Mouse (Mus musculus): ENCODE results near the gene Ptma. TPM values are rescaled to one million over a fixed set of nuclear protein-coding genes. Genes with fewer than 3 reads are reported as not detected.

Gene Ptma
- polyA plus RNA-seq, 1 experiment from 2014 or later, result 1,639 TPM

GRCm38 (mm10) chr1:86487295-86487907 lies 39.1 kb upstream of the Ptma start:
- Histone ChIP-seq H3K4me2 (peak overlapping the region; percentile 86), H3K4me3 (peak overlapping the region; percentile 77), H3K9ac (peak overlapping the region; percentile 88), H3K9me3 (replicated peaks) (no peaks in the 10 kb centered on the region), H3K36me3 (no peaks in the 10 kb centered on the region), H3K27ac (peak overlapping the region; percentile 96), H3K27me3 (replicated peaks) (no peaks in the 10 kb centered on the region), H3K4me1 (peaks cover 47% of the 10 kb centered on the region)
- under 1% methylated on average over 67 of the region's 74 CpGs for whole genome bisulfite sequencing (ENCODE audit: insufficient replicate concordance)
- peak; percentile 93 for ATAC-seq

GRCm38 (mm10) chr1:86487908-86488314 lies 38.6 kb upstream of the Ptma start:
- Histone ChIP-seq H3K9ac (peak overlapping the region; percentile 88), H3K4me1 (peaks cover 48% of the 10 kb centered on the region), H3K4me3 (peak overlapping the region; percentile 77), H3K9me3 (replicated peaks) (no peaks in the 10 kb centered on the region), H3K27ac (peak overlapping the region; percentile 96), H3K27me3 (replicated peaks) (no peaks in the 10 kb centered on the region), H3K36me3 (no peaks in the 10 kb centered on the region), H3K4me2 (peak overlapping the region; percentile 86)
- peak; percentile 25 for ATAC-seq
- WGBS (ENCODE audit: insufficient replicate concordance), result 3% methylated on average over 20 of the region's 20 CpGs

- Histone ChIP-seq H3K4me3 (peak overlapping the region; percentile 77), H3K36me3 (no peaks in the 10 kb centered on the region), H3K4me1 (peaks cover 50% of the 10 kb centered on the region), H3K27me3 (replicated peaks) (no peaks in the 10 kb centered on the region), H3K9ac (peak overlapping the region; percentile 88), H3K27ac (peak overlapping the region; percentile 96), H3K9me3 (replicated peaks) (no peaks in the 10 kb centered on the region), H3K4me2 (peak overlapping the region; percentile 86)
- no peak for ATAC-seq
- WGBS (ENCODE audit: insufficient replicate concordance), result 48% methylated on average over 7 of the region's 7 CpGs
Measured at GRCm38 (mm10) chr1:86488326-86488725, 38.2 kb upstream of the Ptma start.

GRCm38 (mm10) chr1:86488774-86489173 lies 37.8 kb upstream of the Ptma start:
- no peak for ATAC-seq
- Histone ChIP-seq H3K4me1 (peaks cover 50% of the 10 kb centered on the region), H3K4me2 (peak overlapping the region; percentile 86), H3K9ac (peak overlapping the region; percentile 88), H3K4me3 (peak overlapping the region; percentile 77), H3K9me3 (replicated peaks) (no peaks in the 10 kb centered on the region), H3K36me3 (no peaks in the 10 kb centered on the region), H3K27ac (peak overlapping the region; percentile 96), H3K27me3 (replicated peaks) (no peaks in the 10 kb centered on the region)
- WGBS (ENCODE audit: insufficient replicate concordance), result 90% methylated on average over 4 of the region's 4 CpGs

GRCm38 (mm10) chr1:86489901-86490300 lies 36.6 kb upstream of the Ptma start:
- H3K4me1 ChIP-seq, result peaks cover 50% of the 10 kb centered on the region
- no peak overlapping the region for H3K9ac ChIP-seq

GRCm38 (mm10) chr1:86490697-86491096 lies 35.8 kb upstream of the Ptma start:
- 68% methylated on average over 3 of the region's 3 CpGs for WGBS (ENCODE audit: insufficient replicate concordance)
- H3K9me3 ChIP-seq (replicated peaks), result no peaks in the 10 kb centered on the region
- peak overlapping the region; percentile 12; the same call in 1 of the 2 replicates for H3K27ac ChIP-seq
- no peak overlapping the region for H3K9ac ChIP-seq
- peaks cover 50% of the 10 kb centered on the region for H3K4me1 ChIP-seq
- no peak overlapping the region for H3K4me3 ChIP-seq
- H3K4me2 ChIP-seq, result no peak overlapping the region
- H3K27me3 ChIP-seq (replicated peaks), result no peaks in the 10 kb centered on the region
- no peak for ATAC-seq
- H3K36me3 ChIP-seq, result no peaks in the 10 kb centered on the region

More at GRCm38 (mm10) chr1:86489901-86490300, 36.6 kb upstream of the Ptma start:
- ATAC-seq, result no peak
- Histone ChIP-seq H3K36me3 (no peaks in the 10 kb centered on the region), H3K4me3 (no peak overlapping the region), H3K9me3 (replicated peaks) (no peaks in the 10 kb centered on the region), H3K27me3 (replicated peaks) (no peaks in the 10 kb centered on the region), H3K27ac (0 out of 2 replicates have a peak overlapping the region, but pooled peaks have one; percentile 51), H3K4me2 (no peak overlapping the region)
- WGBS (ENCODE audit: insufficient replicate concordance), result 87% methylated on average over 4 of the region's 4 CpGs

- peak overlapping the region; percentile 60 for H3K9ac ChIP-seq
- WGBS (ENCODE audit: insufficient replicate concordance), result 68% methylated on average over 7 of the region's 7 CpGs
Measured at GRCm38 (mm10) chr1:86491533-86492094, 34.9 kb upstream of the Ptma start.

GRCm38 (mm10) chr1:86492095-86493070 lies 34.1 kb upstream of the Ptma start:
- Histone ChIP-seq H3K9me3 (replicated peaks) (no peaks in the 10 kb centered on the region), H3K27me3 (replicated peaks) (no peaks in the 10 kb centered on the region), H3K9ac (peak overlapping the region; percentile 60), H3K4me2 (peak overlapping the region; percentile 22), H3K36me3 (no peaks in the 10 kb centered on the region), H3K27ac (peak overlapping the region; percentile 76), H3K4me3 (no peak overlapping the region), H3K4me1 (peaks cover 48% of the 10 kb centered on the region)
- ATAC-seq, result no peak
- 50% methylated on average over 9 of the region's 9 CpGs for WGBS (ENCODE audit: insufficient replicate concordance)

More at GRCm38 (mm10) chr1:86491533-86492094, 34.9 kb upstream of the Ptma start:
- Histone ChIP-seq H3K4me3 (no peak overlapping the region), H3K4me2 (peak overlapping the region; percentile 22), H3K4me1 (peaks cover 48% of the 10 kb centered on the region), H3K9me3 (replicated peaks) (no peaks in the 10 kb centered on the region), H3K27me3 (replicated peaks) (no peaks in the 10 kb centered on the region), H3K36me3 (no peaks in the 10 kb centered on the region), H3K27ac (peak overlapping the region; percentile 76)
- no peak for ATAC-seq

- H3K27ac ChIP-seq, result no peak overlapping the region
- H3K9ac ChIP-seq, result no peak overlapping the region
- WGBS (ENCODE audit: insufficient replicate concordance), result 80% methylated on average over 3 of the region's 3 CpGs
- H3K4me1 ChIP-seq, result peaks cover 54% of the 10 kb centered on the region
- H3K4me2 ChIP-seq, result no peak overlapping the region
- H3K36me3 ChIP-seq, result no peaks in the 10 kb centered on the region
- no peak overlapping the region for H3K4me3 ChIP-seq
- no peaks in the 10 kb centered on the region for H3K9me3 ChIP-seq (replicated peaks)
- no peak for ATAC-seq
- H3K27me3 ChIP-seq (replicated peaks), result no peaks in the 10 kb centered on the region
Measured at GRCm38 (mm10) chr1:86493783-86494182, 32.7 kb upstream of the Ptma start.

GRCm38 (mm10) chr1:86496340-86496739 lies 30.2 kb upstream of the Ptma start:
- H3K9me3 ChIP-seq (replicated peaks), result no peaks in the 10 kb centered on the region
- H3K4me2 ChIP-seq, result no peak overlapping the region
- ATAC-seq, result no peak
- no peak overlapping the region for H3K4me3 ChIP-seq
- no peak overlapping the region for H3K27ac ChIP-seq
- WGBS (ENCODE audit: insufficient replicate concordance), result 83% methylated on average over 4 of the region's 4 CpGs
- no peaks in the 10 kb centered on the region for H3K27me3 ChIP-seq (replicated peaks)
- H3K36me3 ChIP-seq, result no peaks in the 10 kb centered on the region
- peaks cover 46% of the 10 kb centered on the region for H3K4me1 ChIP-seq
- no peak overlapping the region for H3K9ac ChIP-seq

GRCm38 (mm10) chr1:86497361-86497760 lies 29.2 kb upstream of the Ptma start:
- 64% methylated on average over 5 of the region's 5 CpGs for WGBS (ENCODE audit: insufficient replicate concordance)
- no peaks in the 10 kb centered on the region for H3K36me3 ChIP-seq
- no peaks in the 10 kb centered on the region for H3K9me3 ChIP-seq (replicated peaks)
- H3K4me1 ChIP-seq, result peaks cover 46% of the 10 kb centered on the region
- H3K27me3 ChIP-seq (replicated peaks), result no peaks in the 10 kb centered on the region
- no peak overlapping the region for H3K4me3 ChIP-seq
- no peak for ATAC-seq
- no peak overlapping the region for H3K9ac ChIP-seq
- peak overlapping the region; percentile 73 for H3K27ac ChIP-seq
- no peak overlapping the region for H3K4me2 ChIP-seq

GRCm38 (mm10) chr1:86497986-86498385 lies 28.5 kb upstream of the Ptma start:
- Histone ChIP-seq H3K9me3 (replicated peaks) (no peaks in the 10 kb centered on the region), H3K4me1 (peaks cover 43% of the 10 kb centered on the region), H3K9ac (no peak overlapping the region), H3K36me3 (no peaks in the 10 kb centered on the region), H3K4me3 (no peak overlapping the region), H3K4me2 (no peak overlapping the region), H3K27me3 (replicated peaks) (no peaks in the 10 kb centered on the region), H3K27ac (peak overlapping the region; percentile 73)
- ATAC-seq, result no peak
- WGBS (ENCODE audit: insufficient replicate concordance), result 61% methylated on average over 3 of the region's 3 CpGs

Measured in liver, embryonic 12.5 days (tissue).